Mouse (Mus musculus) lung, postnatal 4 days (tissue): ENCODE data around the gene Zfp712.

Experiments used
- DNase-seq, 2 experiments: peaks; one replicate each; pipeline ENCODE4 v3.0.0; 2021

Gene Zfp712

DNA sequence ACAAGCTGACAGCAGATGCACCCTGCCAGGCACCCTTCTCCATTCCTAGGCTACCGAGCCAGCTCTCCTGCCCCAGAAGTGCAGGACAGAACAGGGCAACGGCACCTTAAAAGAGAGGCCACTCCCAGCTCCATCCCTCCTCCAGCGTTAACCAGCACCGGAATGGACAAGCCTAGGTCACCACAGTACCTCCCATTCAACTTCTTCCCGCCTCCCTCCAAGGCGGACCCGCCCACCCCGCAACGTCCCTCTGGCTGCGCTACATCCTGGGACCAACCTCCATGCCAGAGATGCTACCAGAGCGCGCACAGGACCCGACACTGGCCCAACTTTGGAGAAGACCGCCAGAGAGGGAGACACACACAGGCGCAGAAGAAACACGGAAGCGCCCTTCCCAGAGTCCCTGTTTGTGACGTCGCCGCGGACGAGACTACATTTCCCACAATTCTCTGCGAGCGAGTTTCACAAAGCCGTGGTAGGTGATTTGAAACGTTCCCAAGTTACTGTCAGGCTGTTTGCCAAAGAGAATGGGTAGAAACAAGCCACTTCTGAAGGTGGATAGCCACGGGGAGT is at the start of gene Zfp712:
Gene Zfp712, minus strand, starts transcription at position 385 of the 573 bp plus-strand sequence.
- peak; percentile 92 for DNase-seq

DNA sequence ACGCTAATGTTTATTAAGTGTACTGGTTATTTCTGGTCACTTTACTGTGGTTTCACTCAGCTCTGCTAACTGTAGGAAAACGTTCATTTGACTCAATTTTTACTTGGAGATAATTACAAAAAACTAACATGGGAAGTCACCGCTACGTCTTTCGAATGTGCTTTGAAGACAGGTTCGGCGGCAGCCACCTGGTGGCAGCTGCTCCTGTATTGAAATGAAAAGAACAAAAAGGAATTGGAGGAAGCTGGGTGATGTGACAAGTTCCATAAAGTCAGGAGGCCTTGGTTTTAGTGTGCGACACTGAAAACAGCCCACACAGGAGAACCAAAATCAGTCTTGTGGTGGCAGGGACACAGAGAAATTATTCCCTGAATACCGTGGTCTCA is 47.8 kb upstream of the Zfp712 start:
- peak in 1 of 2 experiments; percentile 50 for DNase-seq

DNA sequence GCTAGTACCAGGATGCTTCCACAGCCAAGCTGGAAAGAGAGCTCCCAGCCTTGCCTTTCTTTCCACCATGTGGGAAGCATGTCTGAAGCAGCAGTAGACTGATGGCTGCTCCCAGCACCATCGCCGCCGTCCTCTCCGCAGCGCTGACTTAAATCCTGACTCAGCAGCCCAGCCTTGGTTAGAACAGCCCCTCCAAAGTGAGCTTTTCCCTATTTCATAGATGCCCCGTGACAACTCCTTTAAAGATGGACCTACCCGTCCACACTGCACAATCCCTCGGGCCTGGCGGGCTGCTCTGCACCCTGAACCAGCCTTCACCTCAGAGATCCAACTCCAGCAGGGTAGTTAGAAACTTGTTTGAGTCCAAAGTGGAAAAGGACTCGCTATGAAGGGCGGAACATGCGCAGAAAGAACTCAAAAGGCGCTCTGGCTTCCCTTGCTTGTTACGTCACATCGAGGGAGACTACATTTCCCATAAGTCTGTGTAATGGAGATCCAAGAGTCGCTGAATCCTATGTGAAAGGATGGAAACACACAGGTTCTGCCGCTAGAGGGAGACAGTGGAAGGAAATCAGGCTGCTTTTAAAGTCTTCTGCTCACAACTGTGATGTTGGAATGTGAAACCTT is 47.3 kb upstream of the Zfp712 start, which contains the start of gene Gm28557:
Gene Gm28557, minus strand, starts transcription at position 411 of the 627 bp plus-strand sequence.
- DNase-seq = peak; percentile 85 to 91

DNA sequence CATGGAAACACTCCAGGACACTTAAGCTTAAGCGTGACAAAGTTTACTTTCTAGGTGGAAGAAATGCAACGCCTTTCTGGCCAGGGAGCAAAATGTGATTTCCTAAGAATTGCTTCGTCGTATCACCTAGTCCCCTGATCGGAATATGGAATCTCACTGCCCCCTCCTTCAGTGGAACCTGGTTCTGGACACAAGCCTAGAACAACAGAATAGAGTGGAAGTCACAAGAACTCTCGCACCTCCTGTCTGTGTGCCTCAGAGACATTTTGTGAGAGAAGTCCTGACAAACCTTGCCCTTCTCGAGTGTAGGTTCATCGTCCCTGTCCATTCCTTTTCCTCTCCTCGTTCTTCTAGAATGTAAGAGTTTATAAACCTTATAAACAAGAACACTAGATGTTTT is 46.7 kb upstream of the Zfp712 start:
- DNase-seq = no peak

DNA sequence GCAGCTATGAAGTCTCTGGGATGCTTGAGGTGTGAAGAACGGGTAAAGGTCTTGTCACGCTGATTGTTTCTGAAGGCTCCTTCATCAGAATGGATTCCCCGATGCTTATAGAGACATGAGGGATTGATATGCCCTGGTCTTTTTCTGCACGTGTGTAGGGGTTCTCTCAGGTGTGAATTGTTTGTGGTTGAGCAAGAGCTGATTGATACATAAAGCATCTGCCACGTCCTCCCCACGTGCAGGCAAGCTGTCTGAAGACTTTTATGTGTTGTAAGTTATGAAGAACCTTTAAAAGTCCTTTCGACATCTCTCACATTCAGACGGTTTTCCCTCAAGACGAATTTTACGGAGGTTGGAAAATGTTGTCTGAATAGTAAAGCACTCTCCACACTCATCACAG is 36.9 kb upstream of the Zfp712 start, which contains the start of gene Zfp708:
Gene Zfp708, minus strand, starts transcription at position 101 of the 400 bp plus-strand sequence.
- DNase-seq = no peak

DNA sequence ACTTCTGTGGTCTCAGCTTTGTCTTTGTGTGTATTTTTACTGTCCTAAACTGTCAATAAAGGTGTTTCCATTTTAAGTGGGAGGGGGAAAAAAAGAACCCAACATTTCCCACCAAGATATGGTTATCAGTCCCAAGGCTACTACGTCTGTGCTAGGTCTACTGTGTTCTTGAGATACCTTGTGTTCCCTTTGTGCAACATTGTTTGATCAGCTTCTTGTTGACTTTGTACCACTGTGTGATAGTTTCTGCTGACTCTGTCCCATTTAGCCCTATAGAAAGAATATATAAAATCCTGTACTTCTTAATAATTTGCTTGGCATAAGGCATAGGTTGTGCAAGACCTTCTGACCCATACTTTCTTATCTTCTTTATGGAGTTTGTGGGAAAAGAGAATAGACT is 29.2 kb upstream of the Zfp712 start:
- DNase-seq = no peak

DNA sequence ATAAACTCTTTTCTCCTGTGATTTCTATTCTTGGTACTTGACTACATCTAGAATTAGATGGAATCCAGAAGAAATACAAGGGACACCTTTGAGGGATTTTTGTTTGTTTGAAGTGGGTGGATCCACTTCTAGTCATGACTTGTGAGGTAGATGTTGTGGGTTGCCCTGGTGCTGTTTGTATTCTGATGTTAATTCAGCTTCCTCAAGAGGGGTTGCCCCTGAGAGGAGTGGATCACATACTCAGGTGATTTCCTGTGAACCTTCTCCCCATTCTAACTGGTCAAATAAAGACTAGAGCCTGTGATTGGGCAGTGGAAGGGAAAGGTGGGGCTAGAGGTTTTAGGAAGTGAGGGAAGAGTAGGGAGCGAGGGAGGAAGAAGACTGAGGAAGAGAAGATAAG is 21.0 kb upstream of the Zfp712 start:
- no peak for DNase-seq

DNA sequence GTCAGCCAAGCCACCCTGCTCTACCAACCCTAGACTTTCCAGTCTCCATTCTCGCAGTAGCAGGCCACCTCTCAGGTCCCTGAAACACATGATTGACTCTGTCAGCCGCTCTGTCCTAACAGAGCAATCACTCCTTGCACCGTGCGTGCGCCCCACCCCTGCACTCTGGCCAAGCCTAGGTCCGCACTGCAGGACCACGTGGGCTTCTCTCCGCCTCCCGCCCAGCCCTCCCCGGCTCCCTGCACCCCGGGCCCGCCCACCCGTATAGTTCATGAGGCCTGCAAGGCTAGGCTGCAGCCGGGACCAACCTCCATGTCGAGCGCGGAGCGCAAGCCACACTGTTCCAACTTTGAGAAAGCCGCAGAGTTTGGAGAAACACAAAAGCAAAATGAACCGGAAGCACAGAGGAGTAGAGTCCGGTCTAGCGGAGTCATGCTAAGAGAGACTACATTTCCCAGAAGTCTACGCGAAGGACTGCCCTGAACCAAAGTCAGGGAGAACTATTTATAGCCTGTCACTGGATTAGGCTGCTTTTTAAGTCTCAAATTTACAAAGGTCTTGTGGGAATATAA is 20.3 kb upstream of the Zfp712 start:
- peak; percentile 80 to 84 for DNase-seq

DNA sequence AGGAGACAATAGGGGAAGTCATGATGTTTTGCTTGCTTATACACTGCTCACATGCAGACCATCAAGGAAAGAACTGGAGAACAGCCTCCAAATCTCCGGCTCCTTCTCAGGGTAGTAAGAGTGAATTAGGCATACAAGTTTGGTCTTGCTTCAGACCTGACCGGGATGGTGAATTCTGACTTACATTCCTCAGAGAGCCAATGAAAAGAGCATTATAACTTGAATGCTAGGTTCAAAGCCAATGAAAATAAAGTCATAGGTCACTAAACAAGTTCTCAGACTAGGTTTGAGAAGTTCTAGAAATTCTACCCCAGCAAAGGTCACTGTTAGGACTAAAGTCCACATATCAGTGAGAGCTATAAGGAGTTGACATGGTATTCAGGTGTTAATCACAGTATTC is 16.3 kb upstream of the Zfp712 start:
- DNase-seq = no peak

DNA sequence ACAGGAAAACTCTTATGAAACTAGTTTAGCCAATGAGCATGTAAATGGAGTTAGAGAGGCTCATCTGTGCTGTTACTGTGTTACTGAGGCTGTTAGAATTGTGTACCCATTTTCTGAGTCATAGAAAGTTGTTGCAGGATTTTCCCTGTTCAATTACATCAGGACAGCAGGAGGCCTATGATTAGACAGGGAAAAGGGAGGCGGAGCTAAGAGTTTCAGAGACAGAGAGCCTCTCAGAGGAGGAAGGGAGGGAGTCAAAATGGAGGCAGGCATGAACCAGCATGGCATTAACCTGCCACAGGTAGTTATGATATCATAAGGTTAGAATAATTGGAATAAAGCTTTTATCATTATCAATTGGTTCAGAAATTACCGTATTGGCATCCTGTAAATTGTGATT is 11.8 kb upstream of the Zfp712 start:
- no peak for DNase-seq

DNA sequence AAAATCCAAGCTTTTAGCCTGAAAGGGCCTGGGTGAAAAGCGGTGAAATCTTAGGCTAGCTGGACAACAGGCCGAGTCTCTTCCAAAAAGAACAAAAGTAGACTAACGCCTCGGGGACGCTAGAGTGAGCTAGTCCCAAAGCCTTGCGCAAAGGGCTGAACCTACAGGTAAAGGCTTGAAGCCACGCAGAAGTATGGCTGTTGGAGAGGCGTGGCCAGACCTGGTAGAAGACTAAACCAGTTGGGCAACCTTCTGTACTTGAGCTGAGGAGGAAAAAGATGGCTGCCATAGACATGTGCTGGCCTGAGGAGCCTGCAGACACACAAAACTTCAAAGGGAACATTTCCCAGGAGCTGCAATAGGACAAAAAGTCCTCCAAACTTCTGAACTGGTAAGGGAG is 4.4 kb upstream of the Zfp712 start:
- no peak for DNase-seq

DNA sequence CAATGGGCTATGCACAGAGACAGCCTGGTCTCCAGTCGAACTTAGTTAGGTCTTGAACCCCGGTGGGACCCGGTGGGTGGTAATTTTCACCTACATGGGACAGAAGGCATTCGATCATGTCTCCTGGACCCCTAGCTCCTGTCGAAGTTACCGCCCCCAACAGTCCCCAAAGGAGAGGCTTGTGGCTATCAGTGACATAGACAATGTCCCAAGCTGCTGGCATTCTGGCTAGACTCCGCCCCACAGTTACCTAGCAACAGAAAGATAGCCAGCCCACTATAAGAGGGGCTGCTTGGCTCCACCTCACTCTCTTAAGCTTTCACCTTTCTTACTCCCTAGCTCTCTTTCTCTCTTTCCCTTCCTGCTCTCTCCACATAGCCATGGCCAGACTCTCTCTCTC is 1.5 kb upstream of the Zfp712 start:
- no peak for DNase-seq

DNA sequence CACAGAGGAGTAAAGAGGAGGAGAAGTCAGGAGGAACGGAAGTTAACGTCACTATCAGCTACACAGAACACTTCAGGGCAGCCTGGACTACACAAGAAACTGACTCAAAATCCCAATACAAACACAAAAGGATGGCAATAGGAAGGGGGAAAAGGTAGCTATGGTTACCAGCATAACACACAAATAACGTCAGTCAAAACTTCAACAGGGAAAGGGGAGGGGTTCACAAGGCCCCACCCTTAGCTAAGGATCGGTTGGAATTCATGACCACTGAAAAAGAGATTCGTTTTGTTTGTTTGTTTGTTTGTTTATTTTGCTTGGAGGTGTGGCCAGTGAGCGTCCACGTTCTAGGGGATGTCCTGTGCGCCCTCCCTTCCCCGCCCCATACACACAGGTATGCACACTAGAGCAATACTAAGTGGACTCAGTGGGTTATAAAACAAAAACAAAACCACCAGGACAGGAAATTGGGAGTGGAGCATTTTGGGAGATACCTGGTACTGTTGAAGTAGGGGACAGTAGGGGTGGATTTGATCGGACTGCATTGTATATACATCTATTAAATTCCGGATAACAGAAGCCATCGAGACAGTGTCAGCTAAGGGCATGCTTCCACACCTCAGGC is 697 bp downstream of the Zfp712 start:
- no peak for DNase-seq
